Mouse (Mus musculus) liver, adult (tissue): ENCODE measurements around the gene Rimbp2.

Source experiments
- GATA4 ChIP-seq: IDR thresholded peaks from 2 replicates; pipeline ENCODE4 v1.6.1; 2014; ENCODE audit warnings: mild to moderate bottlenecking, low read length; ENCODE audit not compliant: insufficient replicate concordance

Rimbp2 gene

DNA sequence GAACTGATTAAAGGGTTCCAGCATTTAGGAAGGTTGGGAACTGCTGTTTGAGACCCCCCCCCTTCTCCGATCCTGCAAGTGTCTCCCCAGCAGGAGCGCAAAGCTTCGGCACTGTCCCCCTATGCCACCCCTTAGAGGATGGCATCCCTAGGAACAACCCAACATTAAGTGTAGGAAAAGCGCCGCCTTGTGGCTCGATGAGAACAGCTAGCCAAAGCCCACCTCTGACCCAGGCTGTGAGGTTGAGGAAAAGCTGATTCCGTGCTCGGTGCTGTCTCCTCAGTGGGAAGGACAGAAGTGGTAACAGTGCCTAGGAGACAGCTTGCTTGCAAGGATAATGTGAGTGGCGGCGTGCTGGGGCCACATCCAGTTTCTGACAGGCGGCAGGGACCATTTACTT, 140.2 kb downstream of the Rimbp2 start:
- no peak for TF ChIP-seq GATA4

DNA sequence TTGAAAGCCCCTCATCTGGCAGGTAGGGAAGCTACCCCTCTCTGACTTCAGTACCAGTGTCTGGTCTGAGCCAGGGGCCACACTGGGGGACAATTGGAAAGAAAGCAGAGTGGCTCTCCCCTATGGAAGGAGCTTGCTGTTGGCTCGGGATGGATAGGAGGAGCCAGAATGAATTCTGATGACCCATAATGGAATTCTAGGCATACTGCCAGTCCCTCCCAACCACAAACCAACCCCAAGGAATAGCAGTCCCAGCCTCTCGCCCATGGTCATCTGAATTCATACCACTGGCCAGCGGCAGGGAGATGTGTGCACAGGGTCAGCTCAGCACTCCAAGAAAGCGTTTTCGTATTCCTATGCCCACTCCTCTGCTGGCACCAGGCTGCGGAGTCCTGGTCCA, 141.9 kb downstream of the Rimbp2 start:
- no peak for TF ChIP-seq GATA4

DNA sequence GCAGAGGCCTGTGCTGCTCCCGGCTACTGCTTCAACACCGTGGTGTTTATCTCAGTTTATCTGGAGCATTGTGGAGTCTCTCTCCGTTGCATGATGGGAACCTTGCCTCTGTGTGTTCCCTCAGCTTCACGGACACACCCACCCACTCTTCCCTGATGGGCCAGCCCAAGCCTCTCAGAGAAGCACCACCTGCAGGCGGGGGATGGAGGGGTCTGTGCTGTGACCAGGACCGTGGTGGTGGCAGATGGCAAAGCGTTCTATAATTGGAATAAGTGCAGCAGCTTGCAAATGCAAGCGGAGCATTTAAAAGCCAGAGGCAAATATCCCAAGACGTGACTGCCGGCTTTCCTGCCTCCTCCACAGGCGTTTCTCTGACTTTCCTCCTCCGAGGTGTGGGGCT, 143.3 kb downstream of the Rimbp2 start:
- TF ChIP-seq GATA4 = no peak

DNA sequence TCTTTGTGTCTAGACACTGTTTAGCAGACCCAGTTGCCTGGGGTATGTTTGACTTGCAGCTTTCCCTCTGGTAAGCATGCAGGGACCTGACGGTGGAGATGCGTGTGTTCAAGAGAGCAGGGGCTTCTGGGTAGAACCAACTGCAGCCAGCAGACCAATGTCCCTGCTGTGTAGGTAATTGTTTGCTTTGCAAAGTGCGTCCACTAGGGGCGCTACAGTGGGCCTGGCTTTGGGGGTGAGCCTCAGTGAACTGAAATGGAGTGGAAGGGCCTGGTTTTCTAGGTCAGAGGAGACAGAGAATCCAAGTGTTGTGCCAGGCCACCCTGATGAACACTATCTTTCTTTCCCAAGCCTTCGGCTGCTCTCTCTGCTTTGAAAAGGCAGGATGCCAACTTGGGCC, 143.9 kb downstream of the Rimbp2 start:
- TF ChIP-seq GATA4 = no peak

DNA sequence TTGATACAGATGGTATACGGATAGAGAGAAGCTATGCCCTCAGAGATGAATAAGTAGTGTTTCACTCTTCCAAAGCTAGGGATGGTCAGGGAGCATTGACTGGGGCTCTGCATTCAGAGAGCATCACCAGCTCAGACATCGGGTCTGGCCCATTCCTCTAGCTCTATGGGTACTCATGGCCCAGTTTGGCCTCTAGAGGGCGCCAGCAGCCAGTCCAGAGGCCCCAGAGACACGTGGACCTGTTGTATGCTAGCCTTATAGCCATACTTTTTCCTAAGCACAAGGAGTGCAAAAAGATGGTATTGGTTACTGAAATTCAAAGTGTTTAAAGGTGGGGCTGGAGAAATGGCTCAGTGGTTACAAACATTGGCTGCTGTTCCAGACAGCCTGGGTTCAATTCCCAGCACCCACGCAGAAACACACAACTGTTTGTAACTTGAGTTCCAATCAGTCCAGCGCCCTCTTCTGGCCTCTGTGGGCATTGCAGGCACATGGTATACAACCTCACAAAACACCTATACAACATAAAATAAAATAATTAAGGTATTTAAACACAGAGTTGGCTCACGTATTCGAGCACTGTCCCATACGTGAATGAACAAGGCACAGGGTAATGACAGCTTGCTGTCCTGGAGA, 144.6 kb downstream of the Rimbp2 start:
- no peak for TF ChIP-seq GATA4

DNA sequence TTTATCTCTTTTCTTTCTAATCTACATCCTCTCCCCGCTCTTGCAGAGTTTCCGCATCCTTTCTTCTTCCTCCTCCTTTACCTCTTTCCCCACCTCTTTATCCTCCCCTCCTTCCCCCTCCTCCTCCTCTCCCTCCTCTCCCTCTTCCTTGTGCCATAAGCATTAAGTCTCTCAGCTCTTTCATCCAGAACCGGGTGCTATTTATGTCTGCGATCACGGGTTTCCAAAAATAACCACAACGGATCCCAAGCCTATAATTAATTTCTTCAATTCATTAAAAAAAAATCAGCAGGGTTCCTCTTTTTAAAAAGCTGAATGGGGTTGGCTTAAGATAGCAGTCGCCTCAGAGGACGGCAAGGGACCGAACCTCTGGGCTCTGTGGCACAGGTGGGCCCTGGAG, 145.9 kb downstream of the Rimbp2 start:
- no peak for TF ChIP-seq GATA4

DNA sequence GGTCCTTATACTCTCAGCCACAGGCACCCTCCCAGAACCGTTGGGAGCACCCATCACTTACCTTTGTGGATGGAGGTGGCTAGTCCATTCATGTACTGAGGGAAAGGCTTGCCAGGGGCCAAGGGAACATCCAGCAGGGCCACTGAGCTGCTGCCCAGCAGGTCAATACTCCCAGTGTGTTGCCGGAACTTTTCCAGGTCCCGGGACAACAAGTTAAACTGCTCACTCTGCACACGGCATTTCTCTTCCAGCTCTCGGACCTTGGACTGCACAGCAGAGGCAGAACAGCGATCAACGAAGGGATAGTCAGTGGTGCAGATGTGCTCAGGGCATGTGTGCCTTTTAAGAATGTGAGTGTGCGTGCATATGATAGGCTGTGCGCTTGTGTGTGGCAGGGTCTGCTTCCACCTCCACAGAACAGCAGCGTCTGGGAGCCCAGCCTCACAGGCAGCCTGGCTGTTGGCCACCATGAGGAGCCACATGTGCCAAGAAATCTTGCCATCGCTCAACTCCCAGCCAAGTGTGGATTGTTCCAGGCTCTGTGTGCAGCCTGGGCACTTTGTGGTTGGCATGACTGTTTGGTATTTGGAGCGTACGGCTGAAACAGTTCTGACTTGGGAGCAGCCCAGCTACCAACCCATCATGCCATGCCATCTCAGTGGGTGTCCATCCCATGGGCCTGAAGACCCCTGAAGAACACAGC, 146.8 kb downstream of the Rimbp2 start:
- no peak for TF ChIP-seq GATA4

DNA sequence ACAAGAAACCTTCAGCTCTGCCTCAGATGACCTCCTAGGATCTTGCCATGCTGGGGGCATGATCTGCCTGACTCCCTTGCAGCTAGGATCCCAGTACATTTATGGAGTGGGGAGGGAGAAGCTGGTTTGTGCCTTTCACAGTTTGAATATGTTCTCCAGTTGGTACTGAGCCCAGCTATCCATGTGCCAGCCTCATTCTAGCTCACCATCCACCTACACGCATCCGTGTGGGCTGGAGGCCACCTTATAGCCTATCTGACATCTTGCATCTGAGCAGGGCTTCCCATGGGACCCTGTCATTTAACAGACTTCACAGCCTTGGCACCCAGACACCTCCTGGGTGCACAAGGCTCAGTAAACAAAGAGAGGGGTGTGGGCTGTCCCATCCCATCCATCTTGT, 148.2 kb downstream of the Rimbp2 start:
- TF ChIP-seq GATA4 = no peak

DNA sequence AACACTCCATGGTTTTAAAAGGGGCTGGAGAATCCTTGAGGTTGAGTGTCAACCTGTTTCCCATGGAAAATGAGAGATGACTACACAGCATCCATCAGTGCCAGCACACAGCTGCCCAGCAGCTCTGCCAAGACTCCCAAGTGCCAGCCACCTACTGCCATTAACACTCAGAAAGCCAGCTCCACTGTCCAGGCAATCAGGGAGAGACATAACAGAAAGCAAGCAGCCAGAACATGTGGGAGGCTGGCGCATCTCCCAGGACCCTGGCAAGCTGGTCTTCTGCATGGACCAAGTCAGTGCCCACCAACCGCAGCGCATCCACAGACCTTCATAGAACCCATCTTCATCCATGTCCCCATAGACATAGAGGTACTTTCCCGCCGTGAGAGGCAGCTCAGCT, 152.7 kb downstream of the Rimbp2 start:
- no peak for TF ChIP-seq GATA4

DNA sequence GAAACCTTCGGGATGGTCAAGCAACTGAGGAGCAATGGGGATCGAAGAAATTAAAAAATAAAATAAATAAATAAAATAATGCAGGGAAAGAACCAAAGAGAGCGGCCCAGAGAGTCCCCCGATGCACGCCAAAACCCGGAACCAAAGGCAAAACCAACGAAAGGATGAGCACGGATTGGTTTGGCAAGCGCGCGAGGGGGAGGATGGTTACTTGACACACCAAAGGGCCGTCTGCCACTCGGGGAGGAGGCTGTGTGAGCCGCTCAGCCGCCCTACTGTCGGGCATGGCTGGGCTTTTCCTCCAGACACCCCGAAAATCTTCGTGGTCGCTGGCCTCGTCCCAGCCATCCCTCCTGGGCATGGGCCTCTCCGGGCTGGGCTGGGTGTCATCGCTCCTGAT, 171.7 kb downstream of the Rimbp2 start:
- no peak for TF ChIP-seq GATA4

DNA sequence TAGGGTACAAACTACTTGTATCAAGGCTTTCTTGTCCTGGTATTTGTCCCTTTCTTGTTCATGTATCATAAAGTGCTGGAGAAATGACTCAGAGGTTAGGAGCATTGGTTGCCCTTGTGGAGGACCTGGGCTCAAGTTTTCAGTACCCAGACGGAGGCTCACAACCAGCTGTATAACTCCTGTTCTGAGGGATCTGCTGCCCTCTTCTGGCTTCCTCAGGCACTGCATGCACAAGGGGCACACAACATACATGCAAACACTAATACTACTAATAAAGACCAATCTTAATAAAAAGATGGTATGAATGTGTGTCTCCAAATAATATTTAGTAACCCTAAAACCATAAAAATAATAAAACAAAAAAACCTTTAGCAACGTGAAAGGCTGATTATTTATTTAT, 176.9 kb downstream of the Rimbp2 start:
- no peak for TF ChIP-seq GATA4

DNA sequence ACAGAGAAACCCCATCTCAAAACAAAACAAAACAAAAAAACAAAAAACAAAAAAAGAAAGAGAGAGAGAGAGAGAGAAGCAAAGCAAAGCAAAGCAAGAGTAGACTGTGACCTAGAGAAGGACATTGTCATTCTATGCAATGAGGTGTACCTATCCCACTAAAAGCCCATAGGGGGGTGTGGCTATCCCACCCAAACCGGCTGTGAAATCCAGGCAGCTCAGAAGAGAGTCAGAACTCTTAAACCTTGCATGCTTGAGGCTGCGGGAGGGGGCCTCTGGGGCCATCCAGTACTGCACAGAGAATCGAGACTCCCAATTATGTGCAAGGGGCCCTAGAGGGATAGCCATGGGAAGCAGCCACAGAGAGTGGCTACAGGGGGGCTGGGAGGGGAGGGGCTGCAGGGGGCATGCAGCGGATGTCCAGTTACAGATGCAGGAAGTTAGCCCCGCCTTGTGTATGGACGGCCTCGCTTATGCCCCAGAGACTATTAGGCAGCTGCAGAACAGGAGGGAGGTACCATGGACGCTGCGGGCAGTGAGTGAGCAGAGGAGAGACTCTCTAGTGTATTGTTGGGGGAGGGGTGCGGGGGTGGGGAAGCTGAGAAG, 184.2 kb downstream of the Rimbp2 start:
- TF ChIP-seq GATA4 = no peak

DNA sequence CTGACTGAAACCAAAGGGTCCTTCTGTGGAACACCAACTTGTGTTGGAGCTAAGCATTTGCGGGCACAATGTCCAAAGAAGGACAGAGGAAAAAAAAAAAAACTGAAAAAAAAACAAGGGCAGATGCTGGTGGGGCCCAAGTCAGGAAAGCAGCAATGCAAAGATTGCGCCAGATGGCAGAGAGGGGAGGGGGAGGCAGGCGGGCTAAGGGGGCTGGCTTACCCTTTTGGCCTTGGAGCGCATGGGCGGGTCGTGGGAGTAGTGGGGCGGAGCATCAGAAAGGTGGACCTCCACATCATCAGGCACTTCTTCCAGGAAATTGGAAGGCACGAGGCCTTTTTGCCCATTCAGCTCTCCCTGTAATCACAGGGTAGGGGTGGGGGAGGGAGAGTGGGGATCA, 192.2 kb downstream of the Rimbp2 start:
- TF ChIP-seq GATA4 = no peak

DNA sequence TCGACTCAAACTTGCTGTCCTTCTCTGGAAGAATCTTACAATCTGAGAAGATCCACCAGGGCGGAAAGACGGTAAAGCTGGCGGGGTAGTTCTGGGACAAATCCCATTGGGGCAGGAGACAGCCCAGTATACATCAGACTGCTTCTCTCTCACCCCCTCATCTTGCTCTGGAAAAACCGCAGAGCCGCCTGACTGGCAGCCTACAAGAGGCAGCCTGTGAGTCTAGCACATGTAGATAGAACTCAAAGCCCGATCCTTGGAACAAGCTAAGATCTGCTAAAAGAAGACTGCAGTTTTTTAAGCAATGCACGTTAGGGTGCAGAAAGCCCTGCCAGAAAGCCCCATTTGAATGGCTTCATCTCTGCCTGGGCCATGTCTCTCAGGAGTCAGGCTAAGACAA, 207.0 kb downstream of the Rimbp2 start:
- TF ChIP-seq GATA4 = no peak

DNA sequence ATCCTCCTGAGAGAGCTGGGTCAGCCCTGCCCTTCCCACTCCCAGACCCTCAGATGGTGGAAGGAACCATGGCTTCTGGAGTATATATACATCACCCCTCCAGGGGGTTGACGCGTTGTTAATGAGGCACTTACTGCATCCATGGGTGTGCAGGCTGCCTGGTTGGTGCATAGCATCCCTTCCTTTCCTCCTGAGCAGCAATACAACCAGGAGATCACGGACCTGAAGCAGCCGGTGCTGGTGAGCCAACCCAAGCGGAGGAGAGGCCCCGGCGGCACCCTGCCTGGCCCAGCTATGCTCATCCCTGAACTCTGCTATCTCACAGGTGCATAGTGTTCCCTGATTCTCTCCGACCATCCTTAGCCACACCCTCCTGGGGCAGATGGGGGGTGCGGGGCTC, 208.1 kb downstream of the Rimbp2 start:
- no peak for TF ChIP-seq GATA4

DNA sequence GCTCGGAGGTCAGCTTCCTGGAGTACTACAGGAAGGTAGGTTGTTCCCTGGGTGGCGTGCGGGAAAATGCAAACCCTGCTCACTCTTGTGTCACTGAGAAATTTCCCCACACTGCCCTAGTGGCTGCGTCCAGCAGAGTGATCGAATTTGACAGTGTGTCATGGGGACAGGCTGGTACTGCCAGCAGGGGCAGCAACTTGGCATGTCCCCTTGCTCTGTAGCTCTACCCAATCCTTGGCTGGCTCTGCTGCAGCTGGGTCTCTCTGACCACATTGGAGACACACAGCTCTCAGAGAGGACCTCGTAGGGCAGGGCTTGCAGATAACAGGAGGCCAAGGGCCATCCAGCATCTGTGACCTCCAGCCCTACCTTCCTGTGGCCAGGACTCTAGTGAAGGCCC, 208.9 kb downstream of the Rimbp2 start:
- no peak for TF ChIP-seq GATA4

DNA sequence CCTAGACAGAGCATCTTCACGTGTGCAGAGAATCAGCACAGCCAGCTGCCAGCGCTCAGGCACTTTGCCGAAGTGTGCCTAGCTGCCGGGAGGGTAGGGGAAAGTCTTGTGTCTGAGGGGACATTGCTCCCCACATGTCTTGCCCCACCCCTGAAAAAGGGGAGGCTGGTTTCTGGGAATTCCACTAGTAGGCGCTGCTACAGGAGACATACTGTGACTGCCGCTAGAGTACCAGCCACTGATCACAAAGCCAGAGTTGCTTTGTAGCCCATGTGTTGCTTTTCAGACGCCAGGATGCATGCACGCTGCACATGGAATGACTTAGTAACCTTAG, 213.5 kb downstream of the Rimbp2 start:
- no peak for TF ChIP-seq GATA4
